ENCODE assay signal across 17 mouse cellular contexts in the genomic region with DNA sequence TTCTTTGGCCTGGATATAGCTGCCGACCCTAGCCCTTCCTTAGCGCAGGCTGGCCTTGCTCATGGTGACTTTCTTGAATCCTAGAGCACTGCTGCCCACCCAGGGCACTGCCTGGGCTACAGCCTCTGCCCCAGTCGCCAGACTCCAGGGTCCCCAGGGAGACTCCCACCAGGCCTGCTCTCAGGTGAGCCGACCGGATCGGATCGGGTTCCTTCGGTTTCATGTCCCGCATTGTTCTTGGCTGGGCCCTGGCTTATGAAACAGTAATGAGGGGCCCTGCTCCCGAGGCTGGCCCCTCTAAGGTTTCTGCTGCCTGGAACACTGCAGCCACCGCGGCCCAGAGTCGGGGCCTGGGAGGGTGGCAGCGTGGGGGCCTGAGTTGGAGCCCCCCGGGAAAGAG. TPM values are rescaled to one million over a fixed set of nuclear protein-coding genes. Genes with fewer than 3 reads are reported as not detected.
DNase-seq lines count a peak whose midpoint lies in the region; ATAC-seq and TF ChIP-seq lines count a peak whose summit lies in the region.
"Had no signal": no experiment of that assay in that cellular context is flagged by ENCODE, and none has a peak within 500 bp of the region (broad histone marks: within the 10 kb centered on the region; RNA-seq: fewer than 3 reads in every experiment).

No protein-coding gene starts in this region.

- intact Hi-C loops in left cerebral cortex, postnatal 36 days (cut with DNase I), result no loop called here

- H3K4me2 ChIP-seq in kidney, postnatal 0 days (ENCODE audit: low read length), result peak overlapping the region; percentile 13; the same call in 1 of the 2 replicates
- H3K4me2 ChIP-seq in embryonic facial prominence, embryonic 11.5 days (ENCODE audit: low read depth, low read length), result no peak overlapping the region; the same call in 1 of the 2 replicates
- peak overlapping the region; percentile 6; the same call in 1 of the 2 replicates for H3K4me2 ChIP-seq in limb, embryonic 12.5 days
- H3K4me2 ChIP-seq: heart, embryonic 11.5 days; liver, embryonic 12.5 days; lung, embryonic 14.5 days had no signal

- no peak for ATAC-seq in kidney, postnatal 0 days (replicated peaks; ENCODE audit: low FRiP score, low read depth)
- 0 out of 2 replicates have a peak, but pooled peaks have one; percentile 15 for ATAC-seq in embryonic facial prominence, embryonic 11.5 days (replicated peaks; ENCODE audit: insufficient number of reproducible peaks, low FRiP score, low TSS enrichment, low read depth)
- no peak for ATAC-seq in limb, embryonic 12.5 days (ENCODE audit: insufficient number of reproducible peaks, insufficient read depth, low FRiP score, low TSS enrichment, low read depth)
- ATAC-seq: forebrain, postnatal 0 days; hindbrain, embryonic 16.5 days; liver, embryonic 12.5 days had no signal

- peaks cover 20% of the 10 kb centered on the region for H3K36me3 ChIP-seq in heart, embryonic 10.5 days
- no peaks in the 10 kb centered on the region for H3K36me3 ChIP-seq in kidney, postnatal 0 days (ENCODE audit: insufficient read depth, low read length)
- H3K36me3 ChIP-seq in embryonic facial prominence, embryonic 11.5 days (replicated peaks; ENCODE audit: control insufficient read depth, insufficient read depth, low read depth, low read length), result peaks cover 6% of the 10 kb centered on the region; the same call in 1 of the 2 replicates
- H3K36me3 ChIP-seq in limb, embryonic 12.5 days, result peaks cover 66% of the 10 kb centered on the region
- H3K36me3 ChIP-seq: liver, embryonic 12.5 days had no signal

- WGBS in heart, embryonic 10.5 days, result 49% methylated on average over 15 of the region's 15 CpGs
- 28% methylated on average over 15 of the region's 15 CpGs for WGBS in kidney, postnatal 0 days
- WGBS in embryonic facial prominence, embryonic 11.5 days, result 63% methylated on average over 15 of the region's 15 CpGs
- WGBS in limb, embryonic 12.5 days, result 43% methylated on average over 15 of the region's 15 CpGs

- peaks cover 10% of the 10 kb centered on the region for H3K4me1 ChIP-seq in heart, embryonic 10.5 days
- H3K4me1 ChIP-seq in kidney, postnatal 0 days (replicated peaks; ENCODE audit: insufficient read depth, low read length), result peaks cover 9% of the 10 kb centered on the region; the same call in 1 of the 2 replicates
- H3K4me1 ChIP-seq in embryonic facial prominence, embryonic 11.5 days (ENCODE audit: control insufficient read depth, insufficient read depth, low read length), result 0 out of 2 replicates have a peak, but pooled peaks cover 2% of the 10 kb centered on the region
- peaks cover 13% of the 10 kb centered on the region for H3K4me1 ChIP-seq in limb, embryonic 12.5 days (replicated peaks)
- H3K4me1 ChIP-seq: liver, embryonic 12.5 days had no signal

- H3K27ac ChIP-seq in heart, embryonic 10.5 days, result peak overlapping the region; percentile 49; the same call in 1 of the 2 replicates
- H3K27ac ChIP-seq in kidney, postnatal 0 days, result peak overlapping the region; percentile 42
- peak overlapping the region; percentile 47; the same call in 1 of the 2 replicates for H3K27ac ChIP-seq in embryonic facial prominence, embryonic 11.5 days (replicated peaks; ENCODE audit: low read depth, low read length)
- H3K27ac ChIP-seq in limb, embryonic 12.5 days, result peak overlapping the region; percentile 74
- H3K27ac ChIP-seq: liver, embryonic 12.5 days had no signal

- H3K4me3 ChIP-seq in heart, embryonic 10.5 days, result no peak overlapping the region
- no peak overlapping the region for H3K4me3 ChIP-seq in kidney, postnatal 0 days (replicated peaks; ENCODE audit: low read depth, low read length)
- no peak overlapping the region for H3K4me3 ChIP-seq in embryonic facial prominence, embryonic 11.5 days (ENCODE audit: low read depth, low read length)
- no peak overlapping the region for H3K4me3 ChIP-seq in limb, embryonic 12.5 days (replicated peaks)
- H3K4me3 ChIP-seq: erythroblast, embryonic 14.5 days; liver, embryonic 12.5 days had no signal

- H3K9me3 ChIP-seq in heart, embryonic 10.5 days, result no peaks in the 10 kb centered on the region
- no peaks in the 10 kb centered on the region for H3K9me3 ChIP-seq in kidney, postnatal 0 days (replicated peaks; ENCODE audit: low read length)
- no peaks in the 10 kb centered on the region for H3K9me3 ChIP-seq in embryonic facial prominence, embryonic 11.5 days (replicated peaks; ENCODE audit: control insufficient read depth, low read length)
- no peaks in the 10 kb centered on the region for H3K9me3 ChIP-seq in limb, embryonic 12.5 days
- H3K9me3 ChIP-seq: liver, embryonic 12.5 days had no signal

- H3K9ac ChIP-seq in kidney, postnatal 0 days (ENCODE audit: low read depth, low read length), result 0 out of 2 replicates have a peak overlapping the region, but pooled peaks have one; percentile 31
- peak overlapping the region; percentile 28; the same call in 1 of the 2 replicates for H3K9ac ChIP-seq in embryonic facial prominence, embryonic 11.5 days (replicated peaks; ENCODE audit: low read length)
- H3K9ac ChIP-seq in limb, embryonic 12.5 days (replicated peaks), result 0 out of 2 replicates have a peak overlapping the region, but pooled peaks have one; percentile 14
- H3K9ac ChIP-seq: forebrain, postnatal 0 days; liver, embryonic 12.5 days; lung, embryonic 14.5 days had no signal

- DNase-seq in heart, embryonic 10.5 days (ENCODE audit: low spot score), result no peak
- no peak for DNase-seq in heart, adult 9 months (ENCODE audit: low spot score in 2 of 2)
- DNase-seq in kidney, postnatal 0 days (ENCODE audit: low spot score), result peak; percentile 21
- DNase-seq in kidney, adult 8-10 months, result no peak
- no peak for DNase-seq in embryonic facial prominence, embryonic 11.5 days (ENCODE audit: low spot score)
- DNase-seq in thymus, postnatal 0 days (ENCODE audit: low spot score), result no peak
- no peak for DNase-seq in left cerebral cortex, postnatal 36 days (ENCODE audit: low spot score in 2 of 2)
- DNase-seq: adrenal gland, adult 2 months; forebrain, postnatal 0 days; gastrocnemius, postnatal 36 days; thymus, postnatal 25 days had no signal

- H3K27me3 ChIP-seq in heart, embryonic 10.5 days (ENCODE audit: insufficient read depth, poor library complexity, severe bottlenecking), result no peaks in the 10 kb centered on the region
- H3K27me3 ChIP-seq in kidney, postnatal 0 days (ENCODE audit: insufficient read depth, low read length), result no peaks in the 10 kb centered on the region
- H3K27me3 ChIP-seq in embryonic facial prominence, embryonic 11.5 days (ENCODE audit: control insufficient read depth, insufficient read depth, low read length), result no peaks in the 10 kb centered on the region
- H3K27me3 ChIP-seq in limb, embryonic 12.5 days, result no peaks in the 10 kb centered on the region

- no peak for TF ChIP-seq CTCF in kidney, postnatal 0 days (IDR thresholded peaks at IDR 0.05; ENCODE audit: low read depth)

RNA-seq across cellular contexts. Expression of gene Triobp, which starts 9.5 kb away (rescaled TPM):
- polyA plus RNA-seq in heart, embryonic 10.5 days (2016; fragmentation: Nextera tagmentation; extraction: Ambion mirVana), result 63.6 and 68.2 TPM in 2 replicates
- polyA plus RNA-seq in kidney, postnatal 0 days (2015; fragmentation: Nextera tagmentation; extraction: Ambion mirVana), result 30.5 and 33.0 TPM in 2 replicates
- polyA plus RNA-seq in embryonic facial prominence, embryonic 11.5 days (2014; fragmentation: Nextera tagmentation; extraction: Ambion mirVana), result 33.4 and 36.9 TPM in 2 replicates
- 37.9 and 42.2 TPM in 2 replicates for polyA plus RNA-seq in limb, embryonic 12.5 days (2016; fragmentation: Nextera tagmentation; extraction: Ambion mirVana)
- polyA plus RNA-seq in thymus, postnatal 0 days (2015; fragmentation: Nextera tagmentation; extraction: Ambion mirVana), result 16.3 and 18.0 TPM in 2 replicates
- total RNA-seq in left cerebral cortex, postnatal 36 days (2021), result 10 to 100 TPM; 14.3 to 19.5 TPM

RNA-seq across cellular contexts. Expression of gene Nol12, which starts 22.3 kb away (rescaled TPM):
- polyA plus RNA-seq in heart, embryonic 10.5 days (2016; fragmentation: Nextera tagmentation; extraction: Ambion mirVana), result 45.8 and 70.0 TPM in 2 replicates
- 43.8 and 46.8 TPM in 2 replicates for polyA plus RNA-seq in kidney, postnatal 0 days (2015; fragmentation: Nextera tagmentation; extraction: Ambion mirVana)
- polyA plus RNA-seq in embryonic facial prominence, embryonic 11.5 days (2014; fragmentation: Nextera tagmentation; extraction: Ambion mirVana), result 56.7 and 58.8 TPM in 2 replicates
- 61.1 and 61.6 TPM in 2 replicates for polyA plus RNA-seq in limb, embryonic 12.5 days (2016; fragmentation: Nextera tagmentation; extraction: Ambion mirVana)
- polyA plus RNA-seq in thymus, postnatal 0 days (2015; fragmentation: Nextera tagmentation; extraction: Ambion mirVana), result 59.3 and 59.9 TPM in 2 replicates
- 10 to 100 TPM; 39.5 to 42.1 TPM for total RNA-seq in left cerebral cortex, postnatal 36 days (2021)

RNA-seq across cellular contexts. Expression of gene Lgals1, which starts 30.5 kb away (rescaled TPM):
- polyA plus RNA-seq in heart, embryonic 10.5 days (2016; fragmentation: Nextera tagmentation; extraction: Ambion mirVana), result 427 and 466 TPM in 2 replicates
- polyA plus RNA-seq in kidney, postnatal 0 days (2015; fragmentation: Nextera tagmentation; extraction: Ambion mirVana), result 576 and 592 TPM in 2 replicates
- 547 and 598 TPM in 2 replicates for polyA plus RNA-seq in embryonic facial prominence, embryonic 11.5 days (2014; fragmentation: Nextera tagmentation; extraction: Ambion mirVana)
- 922 and 966 TPM in 2 replicates for polyA plus RNA-seq in limb, embryonic 12.5 days (2016; fragmentation: Nextera tagmentation; extraction: Ambion mirVana)
- 598 and 732 TPM in 2 replicates for polyA plus RNA-seq in thymus, postnatal 0 days (2015; fragmentation: Nextera tagmentation; extraction: Ambion mirVana)
- 10 to 100 TPM; 19.3 to 25.0 TPM for total RNA-seq in left cerebral cortex, postnatal 36 days (2021)

RNA-seq across cellular contexts. Expression of gene Pdxp, which starts 43.3 kb away (rescaled TPM):
- 26.5 and 35.7 TPM in 2 replicates for polyA plus RNA-seq in heart, embryonic 10.5 days (2016; fragmentation: Nextera tagmentation; extraction: Ambion mirVana)
- 7.1 and 7.8 TPM in 2 replicates for polyA plus RNA-seq in kidney, postnatal 0 days (2015; fragmentation: Nextera tagmentation; extraction: Ambion mirVana)
- 32.9 and 35.7 TPM in 2 replicates for polyA plus RNA-seq in embryonic facial prominence, embryonic 11.5 days (2014; fragmentation: Nextera tagmentation; extraction: Ambion mirVana)
- 36.5 and 36.8 TPM in 2 replicates for polyA plus RNA-seq in limb, embryonic 12.5 days (2016; fragmentation: Nextera tagmentation; extraction: Ambion mirVana)
- polyA plus RNA-seq in thymus, postnatal 0 days (2015; fragmentation: Nextera tagmentation; extraction: Ambion mirVana), result 16.3 and 16.5 TPM in 2 replicates
- 100 to 1,000 TPM; 159 to 192 TPM for total RNA-seq in left cerebral cortex, postnatal 36 days (2021)

RNA-seq across cellular contexts. Expression of gene Sh3bp1, which starts 57.5 kb away (rescaled TPM):
- polyA plus RNA-seq in heart, embryonic 10.5 days (2016; fragmentation: Nextera tagmentation; extraction: Ambion mirVana), result 33.8 and 44.4 TPM in 2 replicates
- polyA plus RNA-seq in kidney, postnatal 0 days (2015; fragmentation: Nextera tagmentation; extraction: Ambion mirVana), result 19.6 and 24.6 TPM in 2 replicates
- 25.2 and 29.7 TPM in 2 replicates for polyA plus RNA-seq in embryonic facial prominence, embryonic 11.5 days (2014; fragmentation: Nextera tagmentation; extraction: Ambion mirVana)
- 37.0 and 40.3 TPM in 2 replicates for polyA plus RNA-seq in limb, embryonic 12.5 days (2016; fragmentation: Nextera tagmentation; extraction: Ambion mirVana)
- 27.7 and 39.1 TPM in 2 replicates for polyA plus RNA-seq in thymus, postnatal 0 days (2015; fragmentation: Nextera tagmentation; extraction: Ambion mirVana)
- total RNA-seq in left cerebral cortex, postnatal 36 days (2021), result 10 to 100 TPM; 23.7 to 31.5 TPM
